ENCODE assay signal across 16 mouse cellular contexts in genomic region chr14:105435343-105435742, GRCm38 (mm10).
DNase-seq lines count a peak whose midpoint lies in the region; ATAC-seq and TF ChIP-seq lines count a peak whose summit lies in the region.
"Had no signal": no experiment of that assay in that cellular context is flagged by ENCODE, and none has a peak within 500 bp of the region (broad histone marks: within the 10 kb centered on the region; RNA-seq: fewer than 3 reads in every experiment).

No protein-coding gene starts in this region.

- no peak for TF ChIP-seq CTCF in liver, postnatal 0 days (IDR thresholded peaks at IDR 0.05; ENCODE audit: low read depth)

- intact Hi-C loops in heart, postnatal 10 days (cut with DNase I) = no loop called here

- 36% methylated on average over 6 of the region's 6 CpGs for WGBS in liver, postnatal 0 days (ENCODE audit: insufficient replicate concordance)

- peak; percentile 36; the same call in 1 of the 2 replicates for ATAC-seq in liver, postnatal 0 days
- ATAC-seq in inflammation-experienced regulatory T-cells, adult 6 months = no peak
- ATAC-seq: forebrain, embryonic 14.5 days; midbrain, embryonic 16.5 days had no signal

- no peak overlapping the region for H3K4me2 ChIP-seq in liver, postnatal 0 days (ENCODE audit: low read depth, low read length)
- H3K4me2 ChIP-seq: heart, embryonic 13.5 days; hindbrain, embryonic 15.5 days had no signal

- H3K9ac ChIP-seq in liver, postnatal 0 days (replicated peaks) = no peak overlapping the region
- H3K9ac ChIP-seq: heart, embryonic 13.5 days; hindbrain, embryonic 15.5 days had no signal

- no peaks in the 10 kb centered on the region for H3K36me3 ChIP-seq in liver, postnatal 0 days (replicated peaks; ENCODE audit: insufficient read depth, low read length)
- H3K36me3 ChIP-seq in megakaryocyte, embryonic 14.5 days (replicated peaks; ENCODE audit: low read length) = no peaks in the 10 kb centered on the region
- H3K36me3 ChIP-seq: heart, embryonic 13.5 days; hindbrain, embryonic 15.5 days had no signal

- no peak overlapping the region for H3K4me3 ChIP-seq in liver, postnatal 0 days (ENCODE audit: low read depth, low read length)
- H3K4me3 ChIP-seq in megakaryocyte, embryonic 14.5 days (replicated peaks) = peak overlapping the region; percentile 72
- H3K4me3 ChIP-seq: heart, embryonic 13.5 days; hindbrain, embryonic 15.5 days had no signal

- TF ChIP-seq EP300 in liver, postnatal 0 days (IDR thresholded peaks at IDR 0.05; ENCODE audit: low read depth) = no peak

- no peak overlapping the region for H3K27ac ChIP-seq in liver, postnatal 0 days (ENCODE audit: low read depth)
- H3K27ac ChIP-seq: heart, embryonic 13.5 days; hindbrain, embryonic 15.5 days; kidney, postnatal 0 days; macrophage had no signal

- H3K27me3 ChIP-seq in liver, postnatal 0 days (ENCODE audit: insufficient read depth, low read length) = no peaks in the 10 kb centered on the region
- H3K27me3 ChIP-seq in megakaryocyte, embryonic 14.5 days (replicated peaks) = no peaks in the 10 kb centered on the region
- H3K27me3 ChIP-seq: heart, embryonic 13.5 days; hindbrain, embryonic 15.5 days had no signal

- no peaks in the 10 kb centered on the region for H3K4me1 ChIP-seq in liver, postnatal 0 days (ENCODE audit: insufficient read depth)
- H3K4me1 ChIP-seq in megakaryocyte, embryonic 14.5 days = peaks cover 6% of the 10 kb centered on the region; the same call in 1 of the 2 replicates
- H3K4me1 ChIP-seq: hindbrain, embryonic 15.5 days had no signal

- DNase-seq in heart, adult 9 months (ENCODE audit: low spot score in 2 of 2) = peak; percentile 28 to 49
- DNase-seq in heart, adult 8-10 months (ENCODE audit: low spot score) = no peak
- no peak for DNase-seq in liver, postnatal 0 days
- no peak for DNase-seq in liver
- peak; percentile 24 to 35 for DNase-seq in heart, postnatal 10 days
- DNase-seq in embryo, embryonic 10.5 days (ENCODE audit: low spot score) = no peak
- DNase-seq: adrenal gland, postnatal 14 days; cerebellum, adult 9-10 months had no signal

- no peaks in the 10 kb centered on the region for H3K9me3 ChIP-seq in liver, postnatal 0 days (ENCODE audit: low read length)
- peaks cover 34% of the 10 kb centered on the region for H3K9me3 ChIP-seq in megakaryocyte, embryonic 14.5 days
- H3K9me3 ChIP-seq: heart, embryonic 13.5 days; hindbrain, embryonic 15.5 days had no signal

Comparison
In these comparisons a context has a peak if more than half of its experiments do, and no peak if none do; other contexts are left out.
1. DNase-seq: peak in heart, adult 9 months (2 of 2) and heart, postnatal 10 days (2 of 2); none in heart, adult 8-10 months (single experiment), liver, postnatal 0 days (single experiment), liver (single experiment) and embryo, embryonic 10.5 days (single experiment).